Mouse (Mus musculus) midbrain, embryonic 11.5 days (tissue): ENCODE data around the gene Mup22. TPM values are rescaled to one million over a fixed set of nuclear protein-coding genes. Genes with fewer than 3 reads are reported as not detected.
"Not testable (repeated sequence)": the region's sequence is repeated elsewhere in the genome, so short reads cannot be mapped to it uniquely, and the experiment has no call there.

Experiments used
- ATAC-seq: fragments of 200-750 bp; cut with Nextera tagmentation; 2 replicates; pipeline ENCODE4 v1.8.0; 2017; ENCODE audit warnings: moderate TSS enrichment, moderate library complexity; ENCODE audit not compliant: low FRiP score
- DNase-seq: peaks from one replicate; pipeline ENCODE4 v3.0.0; 2015; ENCODE audit warnings: low spot score; ENCODE audit errors: missing footprints
- H3K27ac ChIP-seq: fragments of 300-500 bp; sonication (generic); 2 replicates; pipeline ENCODE4 v1.5.1; 2014; ENCODE audit warnings: low read depth, low read length
- H3K27me3 ChIP-seq: fragments of 300-500 bp; sonication (generic); 2 replicates; pipeline ENCODE4 v1.6.1; 2014; ENCODE audit warnings: mild to moderate bottlenecking, low read length, moderate library complexity, mixed read lengths; ENCODE audit not compliant: control insufficient read depth, insufficient read depth
- H3K36me3 ChIP-seq: fragments of 300-500 bp; sonication (generic); 2 replicates; pipeline ENCODE4 v1.6.1; 2014; ENCODE audit warnings: mild to moderate bottlenecking, low read length, moderate library complexity, mixed read lengths; ENCODE audit not compliant: control insufficient read depth, insufficient read depth
- H3K4me1 ChIP-seq: fragments of 300-500 bp; sonication (generic); 2 replicates; pipeline ENCODE4 v1.6.1; 2014; ENCODE audit warnings: low read length; ENCODE audit not compliant: control insufficient read depth, insufficient read depth
- H3K4me2 ChIP-seq: fragments of 300-500 bp; sonication (generic); 2 replicates; pipeline ENCODE4 v1.6.1; 2014; ENCODE audit warnings: mild to moderate bottlenecking, moderate library complexity
- H3K4me3 ChIP-seq: fragments of 300-500 bp; sonication (generic); 2 replicates; pipeline ENCODE4 v1.5.1; 2014; ENCODE audit warnings: low read depth, low read length
- H3K9ac ChIP-seq: fragments of 300-500 bp; sonication (generic); 2 replicates; pipeline ENCODE4 v1.6.1; 2014; ENCODE audit warnings: low read length
- H3K9me3 ChIP-seq: fragments of 300-500 bp; sonication (generic); 2 replicates; pipeline ENCODE4 v1.6.1; 2016; ENCODE audit warnings: low read length; ENCODE audit not compliant: control insufficient read depth
- WGBS: fragments of 180-500 bp; shearing (Covaris S2); extraction: QIAGEN DNeasy Blood & Tissue Kit; methylation state at CpG from one replicate; pipeline ENCODE4 v1.1.7; 2014; 5-methylcytosine and 5-hydroxymethylcytosine counted together
- polyA plus RNA-seq: library from polyadenylated mRNA; unstranded; fragments of >200 nt; fragmentation: Nextera tagmentation; extraction: Ambion mirVana; gene quantifications from 2 replicates; pipeline ENCODE4 v1.2.1, GENCODE M21; 2014

Mup22 gene
- polyA plus RNA-seq = not detected in 2 replicates

- not testable (repeated sequence) for ATAC-seq, H3K9me3 ChIP-seq, H3K4me1 ChIP-seq, H3K4me3 ChIP-seq, H3K36me3 ChIP-seq, DNase-seq, H3K27me3 ChIP-seq, H3K4me2 ChIP-seq, H3K9ac ChIP-seq, H3K27ac ChIP-seq
- WGBS = 67% methylated on average over 3 of the region's 4 CpGs
Observed at GRCm38 (mm10) chr4:60821363-60821762, at the start of gene Mup22. Mup22 (minus strand) TSS chr4:60821463.

GRCm38 (mm10) chr4:60840889-60841288 lies 19.6 kb upstream of the Mup22 start:
- not testable (repeated sequence) for H3K4me3 ChIP-seq, H3K9me3 ChIP-seq, H3K4me1 ChIP-seq, H3K9ac ChIP-seq, H3K27ac ChIP-seq, H3K27me3 ChIP-seq, H3K36me3 ChIP-seq, ATAC-seq, DNase-seq, H3K4me2 ChIP-seq

Other genes with a start within 250 kb of the Mup22 start
- gene Mup10, start 239.3 kb downstream of the Mup22 start, polyA plus RNA-seq = not detected in 2 replicates
- not detected in 2 replicates for gene Mup11, start 159.1 kb downstream of the Mup22 start, polyA plus RNA-seq
- gene Mup12, start 80.1 kb downstream of the Mup22 start, polyA plus RNA-seq = not detected in 2 replicates